Mouse (Mus musculus) limb, embryonic 12.5 days (tissue): ENCODE data around the gene Rreb1. TPM values are rescaled to one million over a fixed set of nuclear protein-coding genes. Genes with fewer than 3 reads are reported as not detected.

Experiments
- ATAC-seq: fragments of 200-750 bp; cut with Nextera tagmentation; 2 replicates; pipeline ENCODE4 v1.8.0; 2017; ENCODE audit warnings: low read depth, moderate TSS enrichment; ENCODE audit not compliant: insufficient number of reproducible peaks, insufficient read depth, low FRiP score, low TSS enrichment
- H3K27ac ChIP-seq: fragments of 300-500 bp; sonication (generic); 2 replicates; pipeline ENCODE4 v1.5.1; 2016; ENCODE audit warnings: mild to moderate bottlenecking, moderate library complexity
- H3K27me3 ChIP-seq: fragments of 300-500 bp; sonication (generic); 2 replicates; pipeline ENCODE4 v1.6.1; 2016; ENCODE audit warnings: mild to moderate bottlenecking, moderate library complexity
- H3K36me3 ChIP-seq: fragments of 300-500 bp; sonication (generic); 2 replicates; pipeline ENCODE4 v1.6.1; 2016; ENCODE audit warnings: mild to moderate bottlenecking, moderate library complexity
- H3K4me1 ChIP-seq: fragments of 300-500 bp; sonication (generic); replicated peaks from 2 replicates; pipeline ENCODE4 v1.6.1; 2016
- H3K4me2 ChIP-seq: fragments of 300-500 bp; sonication (generic); 2 replicates; pipeline ENCODE4 v1.6.1; 2016; ENCODE audit warnings: mild to moderate bottlenecking, moderate library complexity
- H3K4me3 ChIP-seq: fragments of 300-500 bp; sonication (generic); replicated peaks from 2 replicates; pipeline ENCODE4 v1.5.1; 2016; ENCODE audit warnings: mild to moderate bottlenecking
- H3K9ac ChIP-seq: fragments of 300-500 bp; sonication (generic); replicated peaks from 2 replicates; pipeline ENCODE4 v1.6.1; 2016; ENCODE audit warnings: mild to moderate bottlenecking, moderate library complexity
- H3K9me3 ChIP-seq: fragments of 300-500 bp; sonication (generic); 2 replicates; pipeline ENCODE4 v1.6.1; 2016; ENCODE audit warnings: mild to moderate bottlenecking, moderate library complexity
- WGBS: fragments of 180-500 bp; shearing (Covaris S2); methylation state at CpG from one replicate; pipeline ENCODE4 v1.1.7; 2016; 5-methylcytosine and 5-hydroxymethylcytosine counted together
- polyA plus RNA-seq: library from polyadenylated mRNA; unstranded; fragments of >200 nt; fragmentation: Nextera tagmentation; extraction: Ambion mirVana; gene quantifications from 2 replicates; pipeline ENCODE4 v1.2.1, GENCODE M21; 2016

The Rreb1 gene
- polyA plus RNA-seq, 1 experiment from 2014 or later = 7.7 TPM

GRCm38 (mm10) chr13:37880581-37881130 lies 102.5 kb downstream of the Rreb1 start:
- H3K9me3 ChIP-seq = no peaks in the 10 kb centered on the region
- WGBS = 44% methylated on average over 9 of the region's 9 CpGs
- no peak for ATAC-seq
- no peak overlapping the region for H3K9ac ChIP-seq
- H3K4me2 ChIP-seq = no peak overlapping the region
- no peaks in the 10 kb centered on the region for H3K36me3 ChIP-seq
- no peaks in the 10 kb centered on the region for H3K27me3 ChIP-seq
- peaks cover 26% of the 10 kb centered on the region for H3K4me1 ChIP-seq
- H3K27ac ChIP-seq = peak overlapping the region; percentile 24; the same call in 1 of the 2 replicates
- H3K4me3 ChIP-seq = no peak overlapping the region

GRCm38 (mm10) chr13:37882521-37882920 lies 104.3 kb downstream of the Rreb1 start:
- Histone ChIP-seq H3K9ac (no peak overlapping the region), H3K4me2 (no peak overlapping the region), H3K9me3 (no peaks in the 10 kb centered on the region), H3K27ac (no peak overlapping the region), H3K4me1 (peaks cover 19% of the 10 kb centered on the region), H3K27me3 (no peaks in the 10 kb centered on the region), H3K4me3 (no peak overlapping the region), H3K36me3 (no peaks in the 10 kb centered on the region)
- ATAC-seq = no peak
- WGBS = 77% methylated on average over 8 of the region's 8 CpGs

- no peaks in the 10 kb centered on the region for H3K27me3 ChIP-seq
- no peak overlapping the region for H3K9ac ChIP-seq
- H3K4me1 ChIP-seq = peaks cover 19% of the 10 kb centered on the region
- no peak overlapping the region for H3K27ac ChIP-seq
- no peak overlapping the region for H3K4me3 ChIP-seq
- no peak for ATAC-seq
- no peak overlapping the region for H3K4me2 ChIP-seq
- 89% methylated on average over 5 of the region's 5 CpGs for WGBS
- no peaks in the 10 kb centered on the region for H3K9me3 ChIP-seq
- H3K36me3 ChIP-seq = no peaks in the 10 kb centered on the region
Measured at GRCm38 (mm10) chr13:37883008-37883407, 104.8 kb downstream of the Rreb1 start.

GRCm38 (mm10) chr13:37885392-37885791 lies 107.2 kb downstream of the Rreb1 start:
- no peak overlapping the region for H3K4me3 ChIP-seq
- H3K36me3 ChIP-seq = peaks cover 2% of the 10 kb centered on the region
- H3K4me1 ChIP-seq = peaks cover 7% of the 10 kb centered on the region
- H3K9me3 ChIP-seq = no peaks in the 10 kb centered on the region
- H3K27ac ChIP-seq = no peak overlapping the region
- H3K9ac ChIP-seq = no peak overlapping the region
- no peak overlapping the region for H3K4me2 ChIP-seq
- no peaks in the 10 kb centered on the region for H3K27me3 ChIP-seq
- no peak for ATAC-seq
- WGBS = 85% methylated on average over 2 of the region's 2 CpGs

GRCm38 (mm10) chr13:37886024-37886423 lies 107.8 kb downstream of the Rreb1 start:
- Histone ChIP-seq H3K9ac (no peak overlapping the region), H3K4me1 (peaks cover under 1% of the 10 kb centered on the region), H3K4me2 (no peak overlapping the region), H3K4me3 (no peak overlapping the region), H3K36me3 (peaks cover 2% of the 10 kb centered on the region), H3K27me3 (no peaks in the 10 kb centered on the region), H3K27ac (no peak overlapping the region), H3K9me3 (no peaks in the 10 kb centered on the region)
- 87% methylated on average over 6 of the region's 6 CpGs for WGBS
- ATAC-seq = no peak

- Histone ChIP-seq H3K4me2 (no peak overlapping the region), H3K9me3 (no peaks in the 10 kb centered on the region), H3K27me3 (no peaks in the 10 kb centered on the region), H3K4me3 (no peak overlapping the region), H3K27ac (no peak overlapping the region), H3K4me1 (no peaks in the 10 kb centered on the region), H3K36me3 (peaks cover 57% of the 10 kb centered on the region), H3K9ac (no peak overlapping the region)
- WGBS = 79% methylated on average over 8 of the region's 8 CpGs
- no peak for ATAC-seq
Measured at GRCm38 (mm10) chr13:37894756-37895155, 116.6 kb downstream of the Rreb1 start.

DNA sequence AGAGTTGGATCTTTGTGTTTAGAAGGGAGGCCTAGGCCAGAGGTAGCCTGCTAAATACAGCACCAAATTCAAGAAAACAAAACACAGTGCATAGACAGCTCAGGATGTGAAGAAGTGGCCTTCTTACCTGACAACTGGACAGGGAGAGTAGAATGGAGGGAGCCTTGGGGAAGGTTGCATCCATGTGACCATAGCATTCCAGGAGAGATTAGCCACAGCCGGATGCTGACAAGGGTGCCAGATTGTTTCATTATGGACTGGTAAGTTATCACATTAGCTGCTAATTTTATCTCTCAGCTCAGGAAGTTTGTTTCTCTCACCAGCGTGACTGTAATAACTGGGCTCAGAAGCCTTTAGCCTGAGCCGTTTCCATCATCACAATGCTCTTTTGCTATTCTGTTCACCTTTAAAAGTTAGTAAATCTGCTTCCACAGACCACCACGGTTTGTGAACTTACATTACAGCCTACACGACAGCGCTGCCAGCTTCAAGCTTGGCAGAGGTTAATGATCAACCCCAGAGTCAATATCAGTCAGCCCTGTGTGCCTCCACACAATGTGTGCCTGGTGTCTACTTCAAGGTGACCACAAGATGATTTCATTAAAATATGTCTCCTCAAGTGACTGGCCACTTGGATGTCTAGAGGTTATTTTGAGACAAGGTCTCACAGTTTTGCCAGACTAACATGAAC lies 117.5 kb downstream of the Rreb1 start:
- no peak for ATAC-seq
- Histone ChIP-seq H3K4me3 (no peak overlapping the region), H3K36me3 (peaks cover 66% of the 10 kb centered on the region), H3K27ac (no peak overlapping the region), H3K9me3 (no peaks in the 10 kb centered on the region), H3K4me1 (no peaks in the 10 kb centered on the region), H3K27me3 (no peaks in the 10 kb centered on the region), H3K4me2 (no peak overlapping the region), H3K9ac (no peak overlapping the region)
- WGBS = 90% methylated on average over 6 of the region's 6 CpGs

DNA sequence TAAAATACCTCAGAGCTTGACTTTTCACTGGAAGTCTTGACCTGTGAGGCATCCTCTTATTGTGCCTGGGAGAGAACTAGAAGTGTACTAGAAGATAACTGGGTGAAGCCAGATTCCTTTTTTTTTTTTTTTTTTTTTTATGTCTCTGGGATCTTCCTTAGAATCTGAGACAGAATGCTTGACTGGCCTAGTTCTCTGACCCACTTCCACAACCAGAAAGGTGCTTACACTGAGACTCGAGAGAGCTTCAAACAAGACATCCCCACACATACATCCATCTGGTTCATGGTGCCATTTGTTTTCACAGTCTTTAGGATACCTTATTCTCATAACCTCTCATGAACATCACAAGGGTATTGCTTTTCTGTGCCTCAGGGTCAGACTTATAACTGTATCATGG lies 118.2 kb downstream of the Rreb1 start:
- Histone ChIP-seq H3K27me3 (no peaks in the 10 kb centered on the region), H3K4me3 (no peak overlapping the region), H3K4me2 (no peak overlapping the region), H3K4me1 (no peaks in the 10 kb centered on the region), H3K9me3 (no peaks in the 10 kb centered on the region), H3K9ac (no peak overlapping the region), H3K27ac (no peak overlapping the region), H3K36me3 (peaks cover 68% of the 10 kb centered on the region)
- no peak for ATAC-seq
- 78% methylated on average over 1 of the region's 1 CpGs for WGBS

DNA sequence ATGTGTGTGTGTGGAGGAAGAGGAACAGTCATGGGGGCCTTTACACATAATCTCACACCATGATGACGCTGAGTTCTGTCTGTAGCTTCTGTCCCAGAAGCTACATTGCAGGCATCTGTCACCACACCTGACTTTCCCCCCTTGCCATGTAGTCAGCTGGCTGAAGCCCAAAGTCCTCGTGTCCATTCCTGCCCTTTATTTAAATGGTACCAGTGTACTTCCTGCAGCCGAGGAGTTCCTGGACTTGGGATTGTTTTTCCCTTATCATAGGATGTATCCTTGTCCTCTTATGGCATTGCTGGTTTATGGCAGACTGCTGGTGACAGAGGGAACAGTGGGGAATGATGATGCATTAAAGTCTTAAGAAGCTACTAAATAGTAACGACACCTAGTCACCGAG lies 120.6 kb downstream of the Rreb1 start:
- no peak overlapping the region for H3K9ac ChIP-seq
- H3K4me2 ChIP-seq = no peak overlapping the region
- H3K36me3 ChIP-seq = peaks cover 57% of the 10 kb centered on the region
- H3K9me3 ChIP-seq = no peaks in the 10 kb centered on the region
- no peaks in the 10 kb centered on the region for H3K4me1 ChIP-seq
- no peak for ATAC-seq
- H3K4me3 ChIP-seq = no peak overlapping the region
- no peak overlapping the region for H3K27ac ChIP-seq
- no peaks in the 10 kb centered on the region for H3K27me3 ChIP-seq
- 91% methylated on average over 5 of the region's 5 CpGs for WGBS

DNA sequence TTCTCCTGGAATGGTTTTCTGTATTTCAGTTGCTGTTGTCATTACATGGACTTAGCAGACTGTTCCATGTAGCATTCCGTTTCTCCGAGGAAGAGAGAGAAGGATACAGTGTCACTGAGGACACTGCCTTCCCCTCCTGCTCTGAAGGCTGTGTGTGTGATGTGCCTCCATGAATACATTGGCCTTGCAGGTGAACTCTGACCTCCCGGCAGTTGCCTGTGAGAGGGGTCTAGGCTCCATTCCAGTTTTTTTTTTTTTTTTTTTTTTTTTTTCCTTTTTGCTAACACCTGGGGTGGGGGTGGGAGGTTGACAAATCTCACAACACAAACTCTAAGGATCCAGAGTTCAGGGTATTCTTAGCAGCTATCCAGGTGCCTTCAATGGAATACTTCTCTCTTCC lies 124.8 kb downstream of the Rreb1 start:
- Histone ChIP-seq H3K27me3 (no peaks in the 10 kb centered on the region), H3K4me1 (no peaks in the 10 kb centered on the region), H3K9me3 (no peaks in the 10 kb centered on the region), H3K27ac (no peak overlapping the region), H3K36me3 (peaks cover 48% of the 10 kb centered on the region), H3K4me3 (no peak overlapping the region), H3K9ac (no peak overlapping the region), H3K4me2 (no peak overlapping the region)
- ATAC-seq = no peak
- 90% methylated on average over 3 of the region's 3 CpGs for WGBS

DNA sequence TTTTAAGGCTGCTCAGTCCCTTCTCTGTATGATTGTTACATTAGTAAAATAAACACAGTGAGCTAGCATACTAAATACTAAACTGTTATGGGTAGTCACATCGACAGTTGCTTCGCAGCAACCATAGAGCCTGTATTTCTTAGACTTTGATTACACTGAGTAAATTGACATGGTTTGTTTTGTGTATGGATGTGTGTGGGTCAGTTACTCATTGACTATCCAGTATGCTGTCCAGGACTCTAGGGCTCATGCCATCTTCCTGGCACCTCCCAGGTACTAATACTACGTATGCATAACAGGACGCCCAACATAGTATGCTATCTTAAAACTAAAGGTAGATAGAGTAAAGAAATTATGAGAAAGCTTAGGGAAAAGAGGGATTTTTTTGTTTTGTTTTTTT lies 125.3 kb downstream of the Rreb1 start:
- Histone ChIP-seq H3K4me2 (no peak overlapping the region), H3K27me3 (no peaks in the 10 kb centered on the region), H3K36me3 (peaks cover 45% of the 10 kb centered on the region), H3K9me3 (no peaks in the 10 kb centered on the region), H3K4me1 (0 out of 2 replicates have a peak, but pooled peaks cover 3% of the 10 kb centered on the region), H3K4me3 (no peak overlapping the region), H3K9ac (no peak overlapping the region), H3K27ac (no peak overlapping the region)
- WGBS = 97% methylated on average over 4 of the region's 4 CpGs
- ATAC-seq = no peak

DNA sequence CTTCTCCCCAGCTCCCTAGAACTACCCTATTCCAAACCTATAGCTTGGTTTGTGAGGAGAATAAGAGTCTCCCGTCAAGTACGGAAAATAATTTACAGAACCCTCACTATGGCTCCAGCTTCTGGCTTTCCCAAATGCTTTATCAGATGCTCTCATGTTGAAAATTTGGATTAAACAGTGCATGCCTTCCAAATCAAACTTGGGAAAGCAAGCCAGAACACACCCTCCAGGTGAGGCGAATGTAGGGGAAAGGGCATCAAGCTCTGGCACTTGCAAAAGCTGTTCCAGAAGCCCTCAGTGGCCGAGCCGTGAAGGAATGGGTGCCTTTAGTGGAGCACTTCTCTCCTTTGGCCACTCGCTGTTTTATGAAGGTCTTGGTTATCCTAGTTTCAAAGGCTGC lies 126.2 kb downstream of the Rreb1 start:
- Histone ChIP-seq H3K4me3 (no peak overlapping the region), H3K36me3 (peaks cover 40% of the 10 kb centered on the region), H3K4me1 (0 out of 2 replicates have a peak, but pooled peaks cover 4% of the 10 kb centered on the region), H3K9me3 (no peaks in the 10 kb centered on the region), H3K27ac (no peak overlapping the region), H3K4me2 (no peak overlapping the region), H3K9ac (no peak overlapping the region), H3K27me3 (no peaks in the 10 kb centered on the region)
- 84% methylated on average over 6 of the region's 6 CpGs for WGBS
- no peak for ATAC-seq
